Mouse (Mus musculus) hindbrain, embryonic 14.5 days (tissue): Measurements from ENCODE around the gene Bicral. TPM values are rescaled to one million over a fixed set of nuclear protein-coding genes. Genes with fewer than 3 reads are reported as not detected.
"Not testable (repeated sequence)": the region's sequence is repeated elsewhere in the genome, so short reads cannot be mapped to it uniquely, and the experiment has no call there.

Experiments
- ATAC-seq: fragments of 200-750 bp; cut with Nextera tagmentation; 2 replicates; pipeline ENCODE4 v1.8.0; 2017; ENCODE audit warnings: moderate number of reproducible peaks, mild to moderate bottlenecking, moderate TSS enrichment, moderate library complexity; ENCODE audit not compliant: low FRiP score
- DNase-seq: peaks from one replicate; pipeline ENCODE4 v3.0.0-alpha.2; 2015; ENCODE audit warnings: low spot score
- H3K27ac ChIP-seq: fragments of 300-500 bp; sonication (generic); 2 replicates; pipeline ENCODE4 v1.5.1; 2014; ENCODE audit warnings: mild to moderate bottlenecking, moderate library complexity
- H3K27me3 ChIP-seq: fragments of 300-500 bp; sonication (generic); 2 replicates; pipeline ENCODE4 v1.6.1; 2014; ENCODE audit warnings: mild to moderate bottlenecking, low read length, mixed read lengths; ENCODE audit not compliant: control insufficient read depth, insufficient read depth
- H3K36me3 ChIP-seq: fragments of 300-500 bp; sonication (generic); replicated peaks from 2 replicates; pipeline ENCODE4 v1.6.1; 2014; ENCODE audit not compliant: control insufficient read depth, insufficient read depth
- H3K4me1 ChIP-seq: fragments of 300-500 bp; sonication (generic); replicated peaks from 2 replicates; pipeline ENCODE4 v1.6.1; 2014; ENCODE audit warnings: antibody characterized with exemption, low read length, mixed read lengths; ENCODE audit not compliant: control insufficient read depth, insufficient read depth
- H3K4me2 ChIP-seq: fragments of 300-500 bp; sonication (generic); replicated peaks from 2 replicates; pipeline ENCODE4 v1.6.1; 2014; ENCODE audit warnings: mild to moderate bottlenecking, moderate library complexity
- H3K4me3 ChIP-seq: fragments of 300-500 bp; sonication (generic); replicated peaks from 2 replicates; pipeline ENCODE4 v1.5.1; 2014; ENCODE audit warnings: mild to moderate bottlenecking, low read length
- H3K9ac ChIP-seq: fragments of 300-500 bp; sonication (generic); 2 replicates; pipeline ENCODE4 v1.6.1; 2014
- H3K9me3 ChIP-seq: fragments of 300-500 bp; sonication (generic); 2 replicates; pipeline ENCODE4 v1.6.1; 2016; ENCODE audit warnings: low read length; ENCODE audit not compliant: control insufficient read depth
- WGBS: fragments of 180-500 bp; shearing (Covaris S2); extraction: QIAGEN DNeasy Blood & Tissue Kit; methylation state at CpG from one replicate; pipeline ENCODE4 v1.1.7; 2014; 5-methylcytosine and 5-hydroxymethylcytosine counted together
- polyA plus RNA-seq: library from polyadenylated mRNA; unstranded; fragments of >200 nt; fragmentation: Nextera tagmentation; extraction: Ambion mirVana; gene quantifications from 2 replicates; pipeline ENCODE4 v1.2.1, GENCODE M21; 2014

Gene Bicral
- polyA plus RNA-seq, 1 experiment from 2014 or later = 9.8 TPM

- H3K9me3 ChIP-seq = no peaks in the 10 kb centered on the region
- 91% methylated on average over 4 of the region's 4 CpGs for WGBS
- peaks cover 36% of the 10 kb centered on the region for H3K36me3 ChIP-seq
- DNase-seq (no peak), ATAC-seq (no peak)
- no peak overlapping the region for H3K9ac ChIP-seq
- no peak overlapping the region for H3K4me3 ChIP-seq
- no peak overlapping the region for H3K27ac ChIP-seq
- no peak overlapping the region for H3K4me2 ChIP-seq
- no peaks in the 10 kb centered on the region for H3K4me1 ChIP-seq
- no peaks in the 10 kb centered on the region for H3K27me3 ChIP-seq
Observed at GRCm38 (mm10) chr17:46796743-46797142, 61.5 kb downstream of the Bicral start.

GRCm38 (mm10) chr17:46792963-46793362 lies 65.3 kb downstream of the Bicral start:
- WGBS = 92% methylated on average over 2 of the region's 2 CpGs
- no peak overlapping the region for H3K9ac ChIP-seq
- no peak overlapping the region for H3K27ac ChIP-seq
- no peaks in the 10 kb centered on the region for H3K9me3 ChIP-seq
- ATAC-seq (no peak), DNase-seq (no peak)
- no peaks in the 10 kb centered on the region for H3K4me1 ChIP-seq
- H3K36me3 ChIP-seq = no peaks in the 10 kb centered on the region
- no peak overlapping the region for H3K4me3 ChIP-seq
- H3K4me2 ChIP-seq = no peak overlapping the region
- H3K27me3 ChIP-seq = no peaks in the 10 kb centered on the region

- not testable (repeated sequence) for H3K27me3 ChIP-seq, H3K4me2 ChIP-seq, ATAC-seq, H3K4me3 ChIP-seq, H3K36me3 ChIP-seq, H3K9ac ChIP-seq, H3K9me3 ChIP-seq, H3K4me1 ChIP-seq, DNase-seq, H3K27ac ChIP-seq
- 53% methylated on average over 2 of the region's 2 CpGs for WGBS
Observed at GRCm38 (mm10) chr17:46787974-46788373, 70.3 kb downstream of the Bicral start.

- H3K4me3 ChIP-seq = no peak overlapping the region
- H3K9ac ChIP-seq = no peak overlapping the region
- H3K4me1 ChIP-seq = no peaks in the 10 kb centered on the region
- no peak for DNase-seq
- H3K4me2 ChIP-seq = no peak overlapping the region
- no peaks in the 10 kb centered on the region for H3K27me3 ChIP-seq
- no peaks in the 10 kb centered on the region for H3K36me3 ChIP-seq
- WGBS = 98% methylated on average over 5 of the region's 5 CpGs
- H3K27ac ChIP-seq = no peak overlapping the region
- H3K9me3 ChIP-seq = no peaks in the 10 kb centered on the region
- no peak for ATAC-seq
Observed at GRCm38 (mm10) chr17:46786952-46787351, 71.3 kb downstream of the Bicral start.

GRCm38 (mm10) chr17:46783222-46783565 lies 75.1 kb downstream of the Bicral start:
- H3K36me3 ChIP-seq = peaks cover 31% of the 10 kb centered on the region
- H3K4me2 ChIP-seq = peak overlapping the region; percentile 76
- no peaks in the 10 kb centered on the region for H3K27me3 ChIP-seq
- WGBS = 83% methylated on average over 2 of the region's 2 CpGs
- H3K9ac ChIP-seq = no peak overlapping the region
- H3K27ac ChIP-seq = peak overlapping the region; percentile 78; the same call in 1 of the 2 replicates
- peaks cover 9% of the 10 kb centered on the region for H3K4me1 ChIP-seq
- no peak for DNase-seq
- peak overlapping the region; percentile 50 for H3K4me3 ChIP-seq
- no peaks in the 10 kb centered on the region for H3K9me3 ChIP-seq
- 0 out of 2 replicates have a peak, but pooled peaks have one; percentile 1 for ATAC-seq

GRCm38 (mm10) chr17:46782341-46783221 lies 75.7 kb downstream of the Bicral start, which contains the start of gene Rpl7l1:
TSS of gene Rpl7l1 (minus strand) at chr17:46782672.
- under 1% methylated on average over 44 of the region's 44 CpGs for WGBS
- peak; percentile 92 for DNase-seq
- Histone ChIP-seq H3K4me2 (peak within 1 kb of the TSS; percentile 76), H3K4me3 (peak within 1 kb of the TSS; percentile 50), H3K27ac (peak within 1 kb of the TSS; percentile 78), H3K27me3 (no peaks in the 10 kb centered on the region), H3K4me1 (peaks cover 9% of the 10 kb centered on the region), H3K9me3 (no peaks in the 10 kb centered on the region), H3K36me3 (peaks cover 37% of the 10 kb centered on the region), H3K9ac (peak within 1 kb of the TSS; percentile 69)
- ATAC-seq = peak; percentile 96

GRCm38 (mm10) chr17:46781876-46782275 lies 76.4 kb downstream of the Bicral start:
- ATAC-seq = no peak
- Histone ChIP-seq H3K9ac (peak overlapping the region; percentile 69), H3K9me3 (no peaks in the 10 kb centered on the region), H3K4me1 (peaks cover 9% of the 10 kb centered on the region), H3K36me3 (peaks cover 44% of the 10 kb centered on the region), H3K4me2 (peak overlapping the region; percentile 76), H3K4me3 (peak overlapping the region; percentile 50), H3K27ac (peak overlapping the region; percentile 78), H3K27me3 (no peaks in the 10 kb centered on the region)
- no peak for DNase-seq
- 5% methylated on average over 11 of the region's 11 CpGs for WGBS

- no peak for ATAC-seq
- 92% methylated on average over 3 of the region's 3 CpGs for WGBS
- no peak overlapping the region for H3K4me2 ChIP-seq
- H3K4me3 ChIP-seq = no peak overlapping the region
- H3K27ac ChIP-seq = no peak overlapping the region
- no peak overlapping the region for H3K9ac ChIP-seq
- H3K27me3 ChIP-seq = no peaks in the 10 kb centered on the region
- H3K36me3 ChIP-seq = peaks cover 71% of the 10 kb centered on the region
- DNase-seq = no peak
- H3K9me3 ChIP-seq = no peaks in the 10 kb centered on the region
- peaks cover 21% of the 10 kb centered on the region for H3K4me1 ChIP-seq
Observed at GRCm38 (mm10) chr17:46776087-46776486, 82.2 kb downstream of the Bicral start.

GRCm38 (mm10) chr17:46775070-46775469 lies 83.2 kb downstream of the Bicral start:
- ATAC-seq (no peak), DNase-seq (no peak)
- Histone ChIP-seq H3K4me3 (no peak overlapping the region), H3K4me2 (no peak overlapping the region), H3K27ac (no peak overlapping the region), H3K36me3 (peaks cover 60% of the 10 kb centered on the region), H3K27me3 (no peaks in the 10 kb centered on the region), H3K4me1 (peaks cover 19% of the 10 kb centered on the region), H3K9me3 (no peaks in the 10 kb centered on the region), H3K9ac (no peak overlapping the region)
- 95% methylated on average over 9 of the region's 9 CpGs for WGBS
